Mouse (Mus musculus) gastrocnemius, postnatal 10 days (tissue): Measurements from ENCODE around the gene Strada. TPM values are rescaled to one million over a fixed set of nuclear protein-coding genes. Genes with fewer than 3 reads are reported as not detected.
"Not testable (repeated sequence)": the region's sequence is repeated elsewhere in the genome, so short reads cannot be mapped to it uniquely, and the experiment has no call there.

ENCODE experiments used
- DNase-seq: peaks from one replicate; pipeline ENCODE4 v3.0.0; 2021; ENCODE audit warnings: mixed read lengths
- total RNA-seq, 2 experiments: library from RNA; stranded (reverse); gene quantifications; 2 replicates each; pipeline ENCODE4 v1.2.3; 2021

Strada gene
- total RNA-seq, 2 experiments from 2014 or later: 21.5 to 22.8 TPM

DNA sequence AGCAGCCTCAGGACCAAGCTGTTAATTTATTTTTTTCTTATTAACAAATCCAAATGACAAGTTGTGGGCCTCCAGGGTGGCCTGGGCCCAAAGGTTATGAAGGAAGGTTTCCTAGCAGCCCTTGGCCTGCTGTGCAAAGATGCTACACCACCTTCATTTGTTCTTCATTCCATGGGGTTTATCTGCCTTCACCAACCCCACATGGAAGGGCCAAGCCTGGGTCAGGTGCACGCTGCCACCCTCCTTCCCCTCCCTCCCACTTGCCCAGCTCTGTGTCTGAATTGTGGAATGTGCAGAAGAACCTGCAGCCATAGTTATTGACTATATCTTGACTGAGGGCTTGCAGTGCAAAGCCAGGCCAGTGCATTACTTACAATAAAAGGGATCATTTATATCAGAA is 45.7 kb downstream of the Strada start:
- no peak for DNase-seq

DNA sequence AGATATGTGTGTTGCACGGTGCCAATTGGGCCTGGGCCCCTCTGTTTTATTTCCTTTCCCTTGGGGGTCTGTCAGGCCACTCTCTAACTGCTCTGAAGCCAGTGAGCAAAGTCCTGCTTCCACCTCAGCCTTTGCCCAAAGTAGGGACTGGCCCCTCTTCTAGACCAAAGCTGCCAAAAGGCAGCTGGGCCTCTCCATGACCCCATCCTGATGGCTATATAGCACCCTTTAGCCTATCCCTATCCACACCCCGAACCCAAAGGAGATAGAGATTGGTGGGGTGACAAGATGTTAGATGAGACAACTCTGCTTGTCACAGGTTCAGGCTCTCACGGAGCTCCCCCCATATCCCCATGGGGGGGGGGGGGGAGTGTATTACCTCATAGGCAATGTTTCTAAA is 46.2 kb downstream of the Strada start:
- DNase-seq: no peak

DNA sequence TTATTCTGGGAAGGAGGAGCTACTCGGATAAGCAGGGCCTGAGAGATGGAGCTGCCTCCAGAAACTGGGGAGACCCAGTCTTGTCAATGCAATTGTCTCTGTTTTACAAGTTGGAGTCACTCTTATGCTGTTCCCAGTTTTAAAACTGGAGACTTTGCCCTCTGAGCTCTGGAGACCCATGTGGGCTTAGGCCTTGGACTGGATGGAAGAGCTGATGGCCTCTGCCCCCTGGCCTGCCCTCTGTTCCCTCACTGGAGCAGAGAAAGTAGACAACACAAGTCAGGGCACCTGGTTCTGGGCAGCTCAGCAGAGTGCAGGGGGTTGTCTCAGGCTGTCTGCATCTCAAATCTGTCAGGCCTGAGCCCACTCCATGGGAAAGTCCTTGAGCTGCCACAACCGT is 47.2 kb downstream of the Strada start:
- no peak for DNase-seq

DNA sequence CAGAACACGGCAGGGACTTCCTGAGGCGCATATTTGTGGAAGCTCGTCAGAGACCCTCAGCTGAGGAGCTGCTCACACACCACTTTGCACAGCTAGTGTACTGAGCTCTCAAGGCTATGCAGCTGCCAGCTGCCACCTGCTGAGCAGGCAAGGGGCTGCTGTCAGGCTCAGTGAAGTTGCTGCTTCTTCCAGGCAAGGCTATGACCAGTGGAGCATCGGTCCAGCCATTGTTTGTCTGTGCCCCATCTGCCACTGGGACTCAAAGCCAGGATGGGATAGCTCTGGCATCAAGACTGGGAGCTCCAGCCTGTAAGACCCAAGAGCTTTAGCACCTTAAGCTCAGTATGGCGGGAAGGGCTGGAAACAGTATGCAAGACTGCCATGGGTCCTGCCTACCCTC is 47.9 kb downstream of the Strada start:
- no peak for DNase-seq

DNA sequence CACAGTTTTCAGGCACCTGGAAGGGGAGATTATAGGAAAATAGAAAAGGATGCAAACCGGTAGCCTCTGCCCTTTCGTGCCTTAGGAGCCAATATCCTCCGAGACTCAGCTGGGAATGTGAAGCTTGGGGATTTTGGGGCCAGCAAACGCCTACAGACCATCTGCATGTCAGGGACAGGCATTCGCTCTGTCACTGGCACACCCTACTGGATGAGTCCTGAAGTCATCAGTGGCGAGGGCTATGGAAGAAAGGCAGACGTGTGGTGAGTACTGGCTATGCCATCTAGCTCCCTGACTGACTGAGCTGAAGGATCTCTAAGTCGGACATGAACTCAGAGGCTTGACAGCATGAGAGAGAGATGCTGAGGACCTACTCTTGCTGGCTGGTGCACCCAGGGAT is 49.8 kb downstream of the Strada start:
- no peak for DNase-seq

DNA sequence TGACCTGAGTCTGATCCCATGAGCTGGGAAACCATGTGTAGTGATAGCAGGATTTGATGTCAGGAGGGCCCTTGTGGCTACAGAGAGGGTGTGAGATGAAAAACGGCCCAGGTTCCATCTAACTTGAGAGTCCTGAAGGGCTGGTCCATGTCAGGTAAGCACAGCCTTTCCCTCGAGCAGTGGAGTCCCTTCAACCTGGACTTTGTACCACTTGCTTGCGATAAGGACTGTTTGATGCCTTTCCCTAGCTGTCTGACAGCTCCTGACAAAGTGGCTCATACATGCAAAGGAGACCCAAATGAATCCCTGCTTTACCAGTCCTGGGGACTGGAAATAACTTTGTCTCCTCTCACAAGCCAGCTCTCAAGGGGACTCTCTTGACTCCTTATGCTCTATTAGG is 50.7 kb downstream of the Strada start:
- no peak for DNase-seq

DNA sequence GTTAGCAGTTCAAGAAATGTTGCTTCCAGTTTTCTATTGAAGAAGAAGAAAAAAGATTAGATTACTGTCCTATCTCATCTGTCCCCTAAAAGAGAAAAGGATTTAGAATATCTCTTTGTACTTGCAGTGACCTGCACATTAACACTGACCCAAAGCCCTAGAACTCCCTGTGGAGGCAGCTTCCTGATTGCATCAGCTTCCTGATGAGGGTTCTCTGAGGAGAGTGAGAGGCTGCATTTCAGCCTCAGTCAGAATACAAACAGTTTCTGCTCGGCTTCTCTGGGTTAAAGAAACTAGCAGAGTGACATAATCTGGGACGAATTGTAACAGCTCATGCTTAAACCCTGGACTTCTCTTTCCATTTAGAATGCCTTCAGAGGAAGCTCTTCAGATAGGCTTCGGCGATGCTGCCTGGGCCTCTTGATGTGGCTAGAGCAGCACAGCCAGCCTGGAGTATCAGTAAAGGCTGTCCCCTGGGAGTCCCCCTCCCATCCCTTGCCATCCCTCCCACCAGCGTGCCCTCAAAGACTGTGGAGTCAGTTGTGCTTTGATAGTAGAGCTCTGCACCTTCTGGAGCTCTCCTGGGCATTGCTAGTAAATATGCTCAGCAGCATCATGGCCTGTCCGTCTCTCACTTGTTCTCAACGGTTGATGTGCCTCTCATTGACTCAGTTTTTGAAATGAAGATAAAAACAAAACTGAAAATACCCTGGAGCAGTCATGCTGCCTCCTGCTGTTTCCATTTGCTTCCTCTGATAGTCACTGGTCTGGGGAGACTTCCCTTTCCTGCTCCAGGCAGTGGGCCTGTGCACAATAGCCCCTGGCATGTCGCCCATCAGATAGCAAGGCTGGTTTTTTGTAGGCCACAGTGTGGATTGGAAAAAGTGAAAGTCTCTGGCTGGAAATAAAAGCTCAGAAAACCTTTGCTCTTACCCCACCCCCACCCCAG is 67.1 kb downstream of the Strada start:
- peak; percentile 73 for DNase-seq

DNA sequence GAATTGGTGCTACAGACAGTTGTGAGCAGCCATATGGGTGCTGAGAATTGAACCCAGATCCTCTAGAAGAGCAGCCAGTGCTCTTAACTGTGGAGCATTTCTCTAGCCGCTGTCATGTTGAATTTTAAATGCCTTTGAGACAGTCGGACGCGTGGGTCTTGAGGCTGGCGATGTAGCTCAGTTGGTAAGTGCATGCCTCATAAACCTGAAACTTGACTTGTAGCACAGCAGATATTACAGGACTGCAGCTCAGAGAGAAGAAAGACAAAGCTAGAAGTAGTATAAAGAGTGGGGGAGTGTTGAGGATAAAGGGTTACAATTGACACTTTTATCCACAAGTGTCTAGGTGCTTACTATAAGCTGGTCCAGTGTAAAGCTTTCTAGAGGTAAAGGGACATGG is 69.5 kb downstream of the Strada start:
- DNase-seq: no peak

DNA sequence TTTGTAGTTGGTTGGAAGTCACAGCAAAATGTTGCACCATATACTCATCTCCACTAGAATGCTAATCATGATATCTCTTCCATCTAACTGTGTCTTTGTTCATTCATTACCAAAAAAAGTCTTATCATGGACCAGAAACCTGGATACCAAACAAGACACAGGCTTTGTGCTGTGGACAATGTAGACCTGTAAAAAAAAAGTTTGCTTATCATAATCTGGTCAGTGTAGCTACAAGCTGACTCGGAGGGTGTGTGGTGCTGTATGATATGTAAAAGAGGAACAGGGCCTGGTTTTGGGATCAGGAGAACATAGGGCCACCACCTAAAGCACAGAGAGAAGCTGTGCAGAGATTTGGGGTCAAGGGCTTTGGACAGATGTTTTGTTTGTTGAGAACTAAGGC is 72.5 kb downstream of the Strada start:
- DNase-seq: no peak

DNA sequence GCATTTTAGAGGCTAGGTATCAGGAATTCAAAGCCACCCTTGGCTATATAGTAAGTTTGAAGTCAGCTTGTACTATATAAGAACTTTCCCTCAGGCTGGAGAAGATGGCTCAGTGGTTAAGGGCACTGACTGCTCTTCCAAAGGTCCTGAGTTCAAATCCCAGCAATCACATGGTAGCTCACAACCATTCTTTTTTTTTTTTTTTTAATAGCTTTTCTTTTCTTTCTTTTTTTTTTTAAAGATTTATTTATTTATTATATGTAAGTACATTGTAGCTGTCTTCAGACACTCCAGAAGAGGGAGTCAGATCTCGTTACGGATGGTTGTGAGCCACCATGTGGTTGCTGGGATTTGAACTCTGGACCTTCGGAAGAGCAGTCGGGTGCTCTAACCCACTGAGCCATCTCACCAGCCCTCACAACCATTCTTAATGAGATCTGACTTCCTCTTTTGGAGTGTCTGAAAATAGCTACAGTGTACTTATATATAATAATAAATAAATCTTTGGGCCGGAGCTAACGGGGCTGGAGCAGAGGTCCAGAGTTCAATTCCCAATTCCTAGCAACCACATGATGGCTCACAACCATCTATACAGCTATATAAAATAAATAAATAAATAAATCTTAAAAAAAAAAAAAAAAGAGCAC is 75.1 kb downstream of the Strada start:
- DNase-seq: not testable (repeated sequence)

DNA sequence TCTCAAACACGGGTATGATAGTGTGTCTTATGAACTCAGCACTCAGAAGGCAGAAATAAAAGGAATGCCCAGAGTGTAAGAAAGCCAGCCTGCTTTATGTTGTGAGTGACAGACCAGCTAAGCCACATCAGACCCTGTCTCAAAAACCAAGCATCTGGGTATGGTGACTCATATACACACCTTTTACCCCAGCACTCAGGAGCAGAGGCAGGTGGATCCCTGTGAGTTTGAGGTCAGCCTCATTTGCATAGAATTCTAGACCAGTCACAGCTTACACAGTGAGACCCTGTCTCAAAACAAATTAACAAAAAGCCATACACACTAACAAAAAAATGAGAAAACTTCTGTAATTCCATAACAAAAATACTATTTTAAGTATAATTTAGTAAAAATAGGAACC is 76.1 kb downstream of the Strada start:
- DNase-seq: no peak

DNA sequence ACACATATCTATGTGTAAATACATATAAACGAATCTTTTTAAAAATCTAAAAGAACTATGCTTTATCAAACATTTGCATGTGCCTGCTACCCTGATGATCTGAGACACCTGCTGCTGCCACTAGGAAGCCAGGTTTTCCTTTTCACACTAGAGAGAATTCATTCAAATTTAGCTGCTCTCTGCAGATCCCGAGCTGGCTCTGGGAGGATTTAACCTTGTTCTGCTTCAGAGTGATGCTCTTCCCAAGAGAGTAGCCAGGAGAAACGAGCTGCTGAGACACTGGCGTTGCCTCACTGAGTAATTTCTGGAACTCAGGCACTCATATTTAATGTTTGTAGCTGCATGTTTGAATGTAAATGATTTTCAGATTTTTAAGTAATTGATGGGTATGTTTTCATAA is 77.2 kb downstream of the Strada start:
- DNase-seq: no peak

DNA sequence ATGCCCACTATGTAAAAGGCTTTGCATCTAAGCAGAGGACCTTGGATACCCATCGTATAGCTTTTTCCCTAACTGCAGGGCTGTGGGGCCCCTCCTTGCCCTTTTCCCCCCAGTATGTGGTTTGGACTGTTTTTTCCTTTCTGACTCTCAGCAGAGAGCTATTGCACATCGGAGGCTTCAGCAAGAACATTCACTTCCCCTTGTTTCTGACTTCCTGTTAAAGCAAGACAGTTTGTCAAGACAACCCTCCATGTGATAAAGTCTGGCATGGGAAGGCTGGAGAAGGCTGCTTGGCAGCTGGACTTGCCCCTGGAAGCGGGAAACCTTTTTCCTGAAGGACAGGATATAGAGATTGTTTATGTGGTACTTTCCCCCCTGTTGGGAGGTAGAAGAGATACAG is 79.2 kb downstream of the Strada start:
- no peak for DNase-seq

DNA sequence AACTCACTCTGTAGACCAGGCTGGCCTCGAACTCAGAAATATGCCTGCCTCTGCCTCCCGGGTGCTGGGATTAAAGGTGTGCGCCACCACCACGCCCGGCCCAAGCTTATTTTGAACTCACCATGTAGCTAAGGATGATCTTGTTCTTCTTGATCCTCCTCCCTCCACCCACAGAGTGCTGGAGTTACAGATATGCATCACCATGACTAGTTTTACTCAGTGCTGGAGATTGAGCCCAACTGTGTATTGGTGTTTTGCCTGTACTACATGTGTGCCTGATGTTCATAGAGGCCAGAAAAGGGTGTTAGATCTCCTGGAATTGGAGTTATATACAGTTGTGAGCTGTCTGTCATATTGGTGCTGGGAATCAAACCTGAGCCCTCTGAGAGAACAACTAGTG is 79.7 kb downstream of the Strada start:
- DNase-seq: no peak

Other genes starting within 250 kb of the Strada start
- gene Cyb561, start 248.8 kb downstream of the Strada start, total RNA-seq: 1 to 10 TPM; 5.8 to 6.6 TPM
- gene Ace, start 234.2 kb downstream of the Strada start, total RNA-seq: 10 to 100 TPM; 40.0 to 40.5 TPM
- gene Ace3, start 207.5 kb downstream of the Strada start, total RNA-seq: not detected
- not detected for gene Kcnh6, start 194.0 kb downstream of the Strada start, total RNA-seq
- gene Dcaf7, start 165.3 kb downstream of the Strada start, total RNA-seq: 10 to 100 TPM; 39.2 to 40.9 TPM
- gene Taco1, start 136.1 kb downstream of the Strada start, total RNA-seq: 10 to 100 TPM; 25.3 to 31.4 TPM
- 10 to 100 TPM; 26.5 to 33.3 TPM for gene Map3k3, start 117.6 kb downstream of the Strada start, total RNA-seq
- gene Gm10840, start 41.3 kb downstream of the Strada start, total RNA-seq: not detected
- 10 to 100 TPM; 13.2 to 18.1 TPM for gene Limd2, start 41.3 kb downstream of the Strada start, total RNA-seq
- 10 to 100 TPM; 73.6 to 75.8 TPM for gene Ccdc47, start 14.2 kb upstream of the Strada start, total RNA-seq
- 10 to 100 TPM; 30.1 to 35.8 TPM for gene Ddx42, start 14.8 kb upstream of the Strada start, total RNA-seq
- gene Ftsj3, start 53.9 kb upstream of the Strada start, total RNA-seq: 10 to 100 TPM; 27.4 to 32.8 TPM
- gene Psmc5, start 54.0 kb upstream of the Strada start, total RNA-seq: 100 to 1,000 TPM; 134 to 152 TPM
- gene Smarcd2, start 70.8 kb upstream of the Strada start, total RNA-seq: 10 to 100 TPM; 23.6 to 27.3 TPM
- gene Tcam1, start 74.5 kb upstream of the Strada start, total RNA-seq: under 1 TPM; 0.09 to 0.21 TPM
- gene Gh, start 99.7 kb upstream of the Strada start, total RNA-seq: not detected
- gene Cd79b, start 112.6 kb upstream of the Strada start, total RNA-seq: 1 to 10 TPM in 1 of 2 experiments, under 1 TPM in 1; 0.80 to 2.8 TPM
- gene Scn4a, start 151.1 kb upstream of the Strada start, total RNA-seq: 100 to 1,000 TPM; 137 to 145 TPM
- gene Prr29, start 163.3 kb upstream of the Strada start, total RNA-seq: 10 to 100 TPM; 11.4 to 11.5 TPM
- 10 to 100 TPM; 13.3 to 18.6 TPM for gene Icam2, start 185.9 kb upstream of the Strada start, total RNA-seq